Mouse (Mus musculus): Measurements from ENCODE around the gene Cks1b. TPM values are rescaled to one million over a fixed set of nuclear protein-coding genes. Genes with fewer than 3 reads are reported as not detected.

Gene Cks1b
- polyA plus RNA-seq, 1 experiment = 16.5 TPM

- H3K36me3 ChIP-seq (ENCODE audit: control insufficient read depth, insufficient read depth, low read length) = no peaks in the 10 kb centered on the region
- H3K4me1 ChIP-seq (ENCODE audit: control insufficient read depth, insufficient read depth, low read length) = peaks cover 9% of the 10 kb centered on the region
- no peak overlapping the region for H3K4me3 ChIP-seq (ENCODE audit: control insufficient read depth, low read depth, low read length)
- H3K27me3 ChIP-seq (ENCODE audit: control insufficient read depth, insufficient read depth, low read length) = no peaks in the 10 kb centered on the region
- no peak overlapping the region for H3K27ac ChIP-seq (ENCODE audit: control insufficient read depth, insufficient read depth, low read depth, low read length)
- TF ChIP-seq CTCF (IDR thresholded peaks at IDR 0.05; ENCODE audit: control insufficient read depth, insufficient read depth, insufficient replicate concordance, low read depth, low read length) (no peak), POLR2A (IDR thresholded peaks at IDR 0.05; ENCODE audit: control insufficient read depth, low read depth, low read length) (no peak)
Measured at GRCm38 (mm10) chr3:89386438-89387420, 31.5 kb downstream of the Cks1b start.

- Histone ChIP-seq H3K4me3 (ENCODE audit: control insufficient read depth, low read depth, low read length) (no peak overlapping the region), H3K27me3 (ENCODE audit: control insufficient read depth, insufficient read depth, low read length) (no peaks in the 10 kb centered on the region), H3K36me3 (ENCODE audit: control insufficient read depth, insufficient read depth, low read length) (no peaks in the 10 kb centered on the region), H3K4me1 (ENCODE audit: control insufficient read depth, insufficient read depth, low read length) (peaks cover 3% of the 10 kb centered on the region; the same call in 1 of the 2 replicates), H3K27ac (ENCODE audit: control insufficient read depth, insufficient read depth, low read depth, low read length) (no peak overlapping the region)
- TF ChIP-seq CTCF (IDR thresholded peaks at IDR 0.05; ENCODE audit: control insufficient read depth, insufficient read depth, insufficient replicate concordance, low read depth, low read length) (no peak), POLR2A (IDR thresholded peaks at IDR 0.05; ENCODE audit: control insufficient read depth, low read depth, low read length) (no peak)
Measured at GRCm38 (mm10) chr3:89385451-89385850, 32.7 kb downstream of the Cks1b start.

- no peaks in the 10 kb centered on the region; the same call in 1 of the 2 replicates for H3K4me1 ChIP-seq (ENCODE audit: control insufficient read depth, insufficient read depth, low read length)
- TF ChIP-seq CTCF (IDR thresholded peaks at IDR 0.05; ENCODE audit: control insufficient read depth, insufficient read depth, insufficient replicate concordance, low read depth, low read length) = no peak
- no peak for TF ChIP-seq POLR2A (IDR thresholded peaks at IDR 0.05; ENCODE audit: control insufficient read depth, low read depth, low read length)
- no peaks in the 10 kb centered on the region for H3K36me3 ChIP-seq (ENCODE audit: control insufficient read depth, insufficient read depth, low read length)
- H3K4me3 ChIP-seq (ENCODE audit: control insufficient read depth, low read depth, low read length) = no peak overlapping the region
- no peaks in the 10 kb centered on the region for H3K27me3 ChIP-seq (ENCODE audit: control insufficient read depth, insufficient read depth, low read length)
- H3K27ac ChIP-seq (ENCODE audit: control insufficient read depth, insufficient read depth, low read depth, low read length) = no peak overlapping the region
Measured at GRCm38 (mm10) chr3:89384331-89385076, 33.7 kb downstream of the Cks1b start.

GRCm38 (mm10) chr3:89383651-89384255, 34.4 kb downstream of the Cks1b start:
- no peaks in the 10 kb centered on the region for H3K27me3 ChIP-seq (ENCODE audit: control insufficient read depth, insufficient read depth, low read length)
- H3K27ac ChIP-seq (ENCODE audit: control insufficient read depth, insufficient read depth, low read depth, low read length) = no peak overlapping the region
- no peaks in the 10 kb centered on the region for H3K36me3 ChIP-seq (ENCODE audit: control insufficient read depth, insufficient read depth, low read length)
- no peak overlapping the region for H3K4me3 ChIP-seq (ENCODE audit: control insufficient read depth, low read depth, low read length)
- no peak for TF ChIP-seq CTCF (IDR thresholded peaks at IDR 0.05; ENCODE audit: control insufficient read depth, insufficient read depth, insufficient replicate concordance, low read depth, low read length)
- TF ChIP-seq POLR2A (IDR thresholded peaks at IDR 0.05; ENCODE audit: control insufficient read depth, low read depth, low read length) = no peak
- H3K4me1 ChIP-seq (ENCODE audit: control insufficient read depth, insufficient read depth, low read length) = no peaks in the 10 kb centered on the region; the same call in 1 of the 2 replicates

- Histone ChIP-seq H3K36me3 (ENCODE audit: control insufficient read depth, insufficient read depth, low read length) (no peaks in the 10 kb centered on the region), H3K4me3 (ENCODE audit: control insufficient read depth, low read depth, low read length) (no peak overlapping the region), H3K4me1 (ENCODE audit: control insufficient read depth, insufficient read depth, low read length) (peaks cover 3% of the 10 kb centered on the region), H3K27me3 (ENCODE audit: control insufficient read depth, insufficient read depth, low read length) (no peaks in the 10 kb centered on the region), H3K27ac (ENCODE audit: control insufficient read depth, insufficient read depth, low read depth, low read length) (no peak overlapping the region)
- TF ChIP-seq POLR2A (IDR thresholded peaks at IDR 0.05; ENCODE audit: control insufficient read depth, low read depth, low read length) (no peak), CTCF (IDR thresholded peaks at IDR 0.05; ENCODE audit: control insufficient read depth, insufficient read depth, insufficient replicate concordance, low read depth, low read length) (no peak)
Measured at GRCm38 (mm10) chr3:89382950-89383349, 35.2 kb downstream of the Cks1b start.

GRCm38 (mm10) chr3:89382033-89382882, 35.9 kb downstream of the Cks1b start:
- H3K27ac ChIP-seq (ENCODE audit: control insufficient read depth, insufficient read depth, low read depth, low read length) = no peak overlapping the region

More at GRCm38 (mm10) chr3:89382033-89382882, 35.9 kb downstream of the Cks1b start:
- Histone ChIP-seq H3K4me1 (ENCODE audit: control insufficient read depth, insufficient read depth, low read length) (peaks cover 7% of the 10 kb centered on the region), H3K4me3 (ENCODE audit: control insufficient read depth, low read depth, low read length) (no peak overlapping the region), H3K27me3 (ENCODE audit: control insufficient read depth, insufficient read depth, low read length) (no peaks in the 10 kb centered on the region), H3K36me3 (ENCODE audit: control insufficient read depth, insufficient read depth, low read length) (no peaks in the 10 kb centered on the region)
- no peak for TF ChIP-seq CTCF (IDR thresholded peaks at IDR 0.05; ENCODE audit: control insufficient read depth, insufficient read depth, insufficient replicate concordance, low read depth, low read length)
- TF ChIP-seq POLR2A (IDR thresholded peaks at IDR 0.05; ENCODE audit: control insufficient read depth, low read depth, low read length) = no peak

All from testis, adult 2 months (tissue).